Mouse (Mus musculus) ZHBTc4 (cell line): Measurements from ENCODE around the gene Ccdc105.
A peak's percentile ranks its signal among the peaks of the same experiment; 100 is the strongest.

Experiments
- DNase-seq: peaks from one replicate; pipeline ENCODE4 v3.0.0-alpha.2; 2011; ENCODE audit warnings: low read depth, low spot score

The Ccdc105 gene

DNA sequence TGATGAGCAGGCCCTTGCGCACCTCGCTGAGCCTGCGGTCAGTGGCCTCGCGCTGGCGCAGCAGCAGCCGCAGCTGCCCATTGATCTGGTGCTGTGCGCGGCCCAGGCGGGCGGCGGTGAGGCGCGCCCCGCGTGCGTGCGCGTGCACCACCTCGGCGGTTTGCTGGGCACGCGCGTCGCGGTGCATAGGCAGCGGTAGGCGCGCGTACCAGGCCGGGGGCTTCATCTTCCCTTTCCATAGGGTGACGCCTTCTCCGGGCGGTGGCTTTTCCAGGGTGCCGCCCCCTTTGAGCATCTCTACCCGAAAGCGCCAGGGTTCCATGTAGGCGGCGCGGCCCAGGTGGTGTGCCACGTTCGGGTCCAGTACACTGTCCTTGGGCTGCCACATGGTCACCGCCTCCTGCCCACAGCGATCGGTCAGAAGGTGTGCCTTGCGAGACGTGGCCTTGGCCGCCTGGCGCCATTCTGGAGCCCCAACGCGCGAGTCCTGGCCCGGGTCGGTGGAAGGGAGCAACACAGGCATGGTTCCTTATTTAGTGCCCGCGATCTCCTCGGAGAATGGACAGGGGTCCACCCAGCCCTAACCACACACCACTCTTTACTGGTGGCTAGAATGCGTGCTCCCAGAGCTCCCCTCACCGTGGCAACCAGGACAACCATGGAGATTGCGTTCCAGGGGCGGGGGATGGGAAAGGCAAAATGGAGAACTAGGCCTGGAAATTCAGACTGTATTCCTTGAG, at the start of gene Ccdc105:
Ccdc105 (minus strand) TSS at position 614 of the 740 bp plus-strand sequence.
- DNase-seq, result peak; percentile 93

DNA sequence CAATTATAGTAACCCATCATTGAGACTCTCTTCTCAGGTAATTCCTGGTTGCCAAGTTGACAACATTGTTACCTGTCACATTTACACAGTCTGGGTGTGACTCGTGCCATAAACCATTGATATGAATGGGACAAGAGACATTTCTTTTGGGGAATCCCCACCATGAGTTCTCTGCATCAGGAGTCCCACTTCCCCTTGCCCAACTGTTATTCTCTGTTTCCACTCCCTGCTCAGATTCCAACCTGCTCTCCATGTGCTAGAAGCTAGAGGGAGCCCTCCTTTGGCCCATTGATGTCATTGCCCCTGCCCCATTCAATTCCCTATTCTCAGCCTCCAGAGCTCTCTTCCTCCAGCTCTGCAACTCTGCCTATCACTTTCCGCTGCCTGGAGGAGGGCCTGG, 48.6 kb upstream of the Ccdc105 start:
- peak; percentile 38 for DNase-seq

DNA sequence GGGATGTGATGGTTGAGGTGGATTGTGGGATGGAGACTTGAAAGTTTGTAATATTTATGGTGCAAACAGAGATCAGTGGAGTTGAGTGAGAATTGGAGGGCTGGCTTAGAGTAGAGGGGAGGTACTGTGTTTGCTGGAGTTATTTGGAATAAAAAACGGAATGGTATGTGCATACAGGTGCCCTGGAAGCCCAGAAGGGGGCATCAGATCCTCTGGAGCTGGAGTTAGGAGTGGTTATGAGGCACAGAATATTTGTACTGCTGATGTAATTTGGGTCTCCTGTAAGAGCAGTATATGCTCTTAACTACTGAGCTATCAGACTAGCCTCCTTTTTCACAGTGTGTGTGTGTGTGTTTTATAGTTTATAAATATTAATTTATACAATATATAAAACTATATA, 37.7 kb upstream of the Ccdc105 start:
- no peak for DNase-seq

DNA sequence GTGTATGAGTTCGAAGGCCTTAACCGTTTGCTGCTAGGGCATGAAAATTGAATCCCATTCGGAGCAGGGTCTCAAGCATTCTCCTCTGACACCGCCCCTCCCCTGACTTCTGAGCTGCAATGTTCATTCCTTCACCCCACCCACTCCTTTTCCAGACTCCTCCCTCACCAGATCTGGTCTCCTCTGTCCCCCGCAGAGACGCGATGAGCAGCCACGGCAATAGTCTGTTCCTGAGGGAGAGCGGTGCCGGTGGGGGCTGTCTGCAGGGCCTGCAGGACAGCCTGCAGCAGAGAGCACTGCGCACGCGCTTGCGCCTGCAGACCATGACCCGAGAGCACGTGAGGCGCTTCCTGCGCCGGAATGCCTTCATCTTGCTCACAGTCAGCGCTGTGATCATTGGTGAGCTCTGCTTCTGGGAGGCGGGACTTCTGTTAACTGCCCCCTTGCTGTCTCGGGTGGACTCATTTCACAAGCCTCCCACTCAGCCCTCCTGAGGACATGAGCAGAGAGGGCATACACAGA, 34.8 kb upstream of the Ccdc105 start:
- DNase-seq, result peak; percentile 84

DNA sequence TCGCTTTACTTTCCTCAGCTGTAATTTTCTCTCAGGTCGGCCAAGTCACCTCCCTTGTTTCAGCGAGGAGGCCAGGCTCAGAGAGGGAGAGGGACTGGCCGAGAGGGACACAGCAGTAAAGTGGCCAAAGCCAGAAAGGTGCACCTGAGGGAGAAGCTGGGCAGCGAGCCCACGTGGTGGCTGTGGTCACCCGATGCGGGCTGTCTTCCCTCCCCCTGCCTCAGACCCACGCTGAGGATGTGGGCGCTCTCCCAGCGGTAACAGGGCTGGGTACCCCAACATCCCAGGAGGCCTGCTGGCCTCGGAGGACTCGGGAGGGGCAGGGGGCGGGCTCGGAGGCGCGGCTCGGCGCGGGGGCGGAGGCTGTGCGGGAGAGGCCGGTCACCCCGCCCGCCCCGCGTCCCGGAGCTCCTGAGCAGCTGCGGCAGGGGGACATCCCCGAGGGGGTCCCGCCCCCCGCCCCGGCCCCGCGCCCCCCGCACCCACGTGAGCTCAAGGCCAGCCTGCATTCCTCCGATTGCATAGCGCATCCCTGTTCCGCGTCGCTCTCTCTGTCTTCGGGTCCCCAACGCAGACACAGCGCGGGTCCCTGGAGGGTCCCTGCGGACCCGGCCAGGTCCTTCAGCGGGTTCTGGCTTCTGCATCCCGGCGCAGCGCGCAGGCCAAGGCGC, 27.3 kb upstream of the Ccdc105 start, which contains the start of gene Slc1a6:
Slc1a6 (plus strand) TSS at position 516 of the 671 bp plus-strand sequence.
- no peak for DNase-seq

DNA sequence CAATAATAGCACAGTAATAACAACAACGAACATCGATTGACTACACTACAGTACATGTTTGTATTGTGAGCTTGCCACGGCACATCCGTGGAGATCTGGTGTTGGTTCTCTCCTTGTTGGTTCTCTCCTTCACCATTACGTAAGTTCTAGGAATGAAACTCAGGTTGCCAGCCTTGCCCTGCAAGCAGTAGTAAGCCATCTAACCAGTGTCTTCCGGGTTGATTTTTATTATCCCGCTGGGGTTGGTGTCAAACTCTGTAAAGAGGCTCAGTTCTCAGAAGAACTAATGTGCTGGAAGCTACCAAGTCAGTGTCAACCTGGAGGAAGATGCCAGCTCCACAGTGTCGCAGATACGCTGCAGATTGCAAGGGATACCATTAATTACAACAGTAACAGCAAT, 26.7 kb upstream of the Ccdc105 start:
- DNase-seq, result no peak

DNA sequence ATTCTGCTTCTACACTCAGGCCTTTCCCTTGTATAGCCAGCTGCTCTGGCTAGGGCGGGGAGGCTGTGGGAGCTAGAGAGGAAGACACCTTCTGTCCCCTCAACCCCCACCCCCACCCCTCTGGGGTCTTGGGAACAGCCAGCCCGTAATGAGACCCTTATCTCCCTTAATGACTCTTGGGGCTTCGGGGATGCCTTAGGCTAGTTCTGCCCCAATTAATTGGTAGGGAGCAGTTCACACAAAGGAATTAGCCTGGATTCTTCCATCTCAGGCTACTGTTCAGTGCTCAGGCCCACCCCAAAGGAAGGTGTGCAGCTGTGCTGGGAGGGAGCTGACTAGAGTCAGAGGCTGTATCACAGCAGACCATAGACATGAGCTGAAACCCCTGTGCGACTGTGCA, 23.0 kb upstream of the Ccdc105 start:
- no peak for DNase-seq

DNA sequence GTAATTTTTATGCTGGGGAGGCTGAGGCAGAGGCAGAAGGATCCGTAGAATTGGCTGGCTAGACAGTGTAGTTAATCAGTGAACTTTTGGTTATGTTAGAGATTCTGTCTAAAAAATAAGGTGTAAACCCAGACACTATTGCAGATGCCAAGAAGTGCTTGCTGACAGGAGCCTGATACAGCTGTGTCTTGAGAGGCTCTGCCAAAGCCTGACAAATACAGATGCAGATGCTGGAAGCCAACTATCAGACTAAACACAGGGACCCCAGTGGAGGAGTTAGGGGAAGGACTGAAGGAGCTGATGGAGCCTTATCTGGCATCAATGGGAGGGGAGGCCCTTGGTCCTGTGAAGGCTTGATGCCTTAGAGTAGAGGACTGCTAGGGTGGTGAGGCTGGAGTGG, 12.7 kb upstream of the Ccdc105 start:
- DNase-seq, result no peak

DNA sequence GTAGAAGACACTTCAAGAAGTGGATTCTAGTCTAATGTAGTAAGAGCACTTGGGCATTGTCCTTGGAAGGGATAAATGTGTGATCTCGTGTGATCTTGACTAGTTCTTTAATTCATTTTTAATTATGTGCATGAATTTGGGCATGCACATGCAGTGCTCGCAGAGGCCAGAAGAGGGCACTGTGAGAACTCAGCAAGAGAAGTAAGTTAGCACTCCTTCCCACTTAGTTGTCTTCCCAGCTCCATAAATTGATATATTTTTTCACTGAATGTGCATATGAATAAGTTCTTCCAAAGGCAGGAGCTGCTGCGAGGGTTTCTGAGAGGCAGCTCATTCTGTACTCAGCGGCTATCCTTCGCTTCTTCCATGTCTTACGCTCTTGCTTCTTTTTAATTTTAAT, 3.2 kb upstream of the Ccdc105 start:
- peak; percentile 77 for DNase-seq

DNA sequence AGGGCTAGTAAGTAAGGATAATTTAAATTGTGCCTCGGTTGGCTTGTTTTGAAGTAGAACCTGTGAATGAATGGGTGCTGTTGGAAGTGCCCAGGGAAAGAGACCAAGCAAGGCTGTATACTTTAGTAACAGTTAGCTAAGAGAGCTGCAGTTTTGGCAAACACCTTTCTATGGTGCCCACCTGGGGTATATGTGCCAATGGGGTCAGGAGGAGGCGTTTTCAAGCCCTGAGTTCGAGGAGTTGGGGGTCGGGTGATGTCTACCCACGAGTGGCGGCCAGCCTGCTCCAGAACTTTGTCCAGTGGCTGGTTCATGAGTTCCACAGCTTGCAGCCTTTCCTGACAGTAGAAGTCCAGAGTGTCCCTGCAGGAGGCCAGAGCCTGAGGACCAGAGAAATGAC, 3.9 kb downstream of the Ccdc105 start:
- DNase-seq, result no peak

DNA sequence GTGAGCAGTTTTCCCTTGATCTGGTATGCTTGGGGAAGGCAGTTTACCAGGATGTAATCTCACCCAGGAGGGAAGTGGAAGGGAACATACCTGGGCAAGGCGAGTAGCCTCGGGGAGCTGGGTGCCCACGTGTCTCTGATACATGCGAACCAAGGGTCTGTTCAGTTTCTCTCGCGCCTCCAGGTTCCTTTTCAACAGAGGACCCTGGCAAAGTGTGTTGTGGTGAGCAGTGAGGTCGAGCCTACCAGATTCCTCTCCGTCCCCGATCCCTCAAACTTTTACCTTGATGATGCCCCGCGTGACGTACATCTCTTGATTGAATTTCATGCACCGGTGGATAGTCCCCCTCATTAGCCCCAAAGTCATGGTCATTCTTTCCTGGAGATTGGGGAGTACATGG, 4.7 kb downstream of the Ccdc105 start:
- DNase-seq, result no peak

DNA sequence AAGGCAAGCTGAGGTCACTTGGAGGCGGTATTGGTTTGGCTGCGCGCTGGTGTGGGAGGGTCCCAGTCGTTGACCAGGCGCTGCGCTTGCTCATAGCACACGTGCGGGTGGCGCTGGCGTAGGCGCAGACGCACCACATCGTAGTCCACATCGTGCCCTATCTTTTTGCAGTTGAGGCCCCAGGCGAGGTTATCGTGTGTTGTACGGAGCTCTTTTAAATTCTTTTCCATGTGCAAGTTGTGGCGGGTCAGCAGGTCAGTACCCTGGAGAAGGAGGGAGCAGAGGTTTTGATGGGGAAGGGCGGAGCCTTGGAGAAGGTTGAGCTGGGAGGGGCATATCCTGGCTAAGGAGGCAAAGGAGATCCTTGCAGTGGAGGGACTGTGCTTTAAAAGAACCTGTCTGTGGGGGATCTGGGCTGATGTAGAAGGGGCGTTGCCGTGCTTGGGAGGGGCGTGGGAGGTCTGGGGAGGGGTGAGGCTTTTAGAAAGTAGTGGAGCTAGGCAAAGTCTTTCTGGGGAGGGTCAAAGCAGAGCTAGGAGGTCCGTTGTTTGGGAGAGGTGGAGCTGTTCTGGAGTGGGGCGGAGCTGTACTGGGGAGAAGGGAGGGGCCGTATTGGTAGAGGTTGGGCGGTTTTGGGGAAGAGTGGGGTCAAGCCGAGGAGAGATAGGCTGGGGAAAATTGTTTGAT, 5.7 kb downstream of the Ccdc105 start:
- peak; percentile 95 for DNase-seq

DNA sequence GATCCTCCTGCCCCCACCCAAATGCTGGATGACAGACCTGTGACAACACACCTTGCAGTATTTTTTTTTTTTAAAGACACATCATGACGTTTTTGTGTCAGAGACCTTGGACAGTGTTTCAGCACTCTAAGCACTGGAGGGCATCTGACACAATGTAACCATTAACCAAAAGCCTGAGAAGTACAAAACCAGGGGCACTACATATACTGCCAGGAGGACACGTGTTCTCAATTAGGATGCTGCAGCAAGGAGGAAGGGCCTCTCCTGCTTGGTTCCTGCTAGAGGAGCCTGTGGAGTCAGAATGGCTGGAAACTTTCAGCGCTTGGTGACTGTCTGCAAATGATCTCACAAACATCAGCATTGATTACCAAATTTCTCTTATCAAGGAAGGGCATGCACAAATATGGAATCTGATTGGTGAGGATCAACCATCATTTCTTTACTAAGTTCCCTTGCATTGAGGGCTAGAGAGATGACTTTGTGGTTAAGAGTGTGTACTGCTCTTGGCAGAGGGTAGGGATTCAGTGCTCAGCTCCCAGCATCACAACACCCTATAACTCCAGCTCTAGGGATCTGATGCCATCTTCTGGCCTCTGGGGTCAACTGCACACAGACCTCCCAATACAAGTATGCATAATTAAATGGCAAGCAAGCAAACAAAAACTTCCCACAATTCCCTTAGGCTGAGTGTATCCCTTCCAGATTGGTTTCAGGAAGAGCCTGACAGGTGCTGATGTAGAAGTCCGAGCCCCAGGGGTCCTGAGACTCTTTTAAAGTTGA, 7.2 kb downstream of the Ccdc105 start:
- DNase-seq, result peak; percentile 85

DNA sequence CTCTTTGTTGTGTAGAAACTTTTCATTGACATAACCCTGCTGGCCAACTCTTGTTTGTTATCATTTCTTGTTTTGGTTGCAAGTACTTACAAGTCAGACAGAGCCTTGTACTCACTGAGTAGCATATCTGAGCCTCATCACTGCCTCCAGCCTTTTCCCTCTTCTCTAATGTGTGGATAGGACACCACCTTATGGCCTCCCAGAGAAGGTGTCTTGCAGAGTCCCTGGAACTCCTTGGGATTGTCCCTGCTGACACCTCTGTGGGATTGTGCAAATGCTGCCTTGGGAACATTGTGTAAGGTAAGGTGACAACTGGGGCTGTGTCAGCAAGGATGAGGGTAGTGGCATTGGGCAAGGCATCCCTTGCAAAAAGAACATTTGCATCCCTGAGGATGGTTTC, 9.1 kb downstream of the Ccdc105 start:
- DNase-seq, result no peak

DNA sequence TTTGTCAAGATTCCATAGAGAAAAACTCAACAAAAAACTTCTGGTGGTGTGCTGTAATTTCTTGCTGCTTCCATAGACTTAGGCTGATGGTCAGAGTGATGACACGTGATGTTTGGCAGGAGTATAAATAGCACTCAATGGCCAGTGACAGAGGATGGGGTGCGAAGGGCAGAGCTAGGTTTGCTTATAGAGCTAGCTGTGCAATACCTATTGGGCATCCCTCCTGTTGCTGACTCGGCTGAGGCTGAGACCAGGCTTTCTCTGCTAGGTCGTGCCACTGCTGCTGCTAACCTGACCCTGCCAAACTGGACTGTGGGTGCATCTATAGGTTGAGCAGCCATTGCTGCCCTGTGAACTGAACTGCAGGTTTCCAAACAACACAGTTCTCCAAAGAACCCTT, 13.0 kb downstream of the Ccdc105 start:
- no peak for DNase-seq

DNA sequence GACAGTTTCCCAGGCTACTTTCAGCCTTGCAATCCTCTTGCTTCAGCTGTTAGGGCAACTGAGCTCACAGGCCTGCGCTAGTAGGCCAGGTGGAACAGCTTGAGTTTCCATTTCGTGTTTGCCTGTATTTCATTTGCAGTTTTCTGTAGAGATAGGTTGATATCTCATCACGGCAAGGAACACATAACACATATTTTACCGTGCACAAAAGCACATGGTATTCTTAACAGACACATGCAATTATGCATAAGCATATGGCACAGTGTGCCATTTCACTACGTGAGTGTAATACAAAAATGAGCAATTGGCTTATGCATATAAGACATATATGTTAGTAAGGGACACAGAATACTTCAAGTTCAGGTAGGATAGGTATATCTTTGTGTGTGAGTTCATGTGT, 25.0 kb downstream of the Ccdc105 start:
- DNase-seq, result no peak

DNA sequence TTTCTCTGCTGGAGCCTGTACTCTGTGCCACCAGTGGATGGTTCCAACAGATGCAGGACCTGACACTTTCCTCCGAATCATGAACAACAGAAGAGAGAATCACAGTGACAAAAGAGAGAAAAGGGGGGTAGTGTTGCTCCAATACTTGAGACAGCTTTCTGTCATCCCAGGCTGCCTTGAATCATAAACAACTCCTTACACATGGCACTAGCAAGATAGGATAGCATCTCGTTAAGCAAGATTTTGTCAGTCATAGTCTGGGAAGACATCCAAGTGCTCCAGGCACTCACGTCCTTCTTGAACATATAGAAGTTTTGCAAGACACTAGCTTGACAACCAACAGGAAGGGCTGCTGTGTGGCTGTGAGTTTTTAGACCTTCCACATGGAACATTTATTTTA, 25.8 kb downstream of the Ccdc105 start:
- DNase-seq, result no peak

DNA sequence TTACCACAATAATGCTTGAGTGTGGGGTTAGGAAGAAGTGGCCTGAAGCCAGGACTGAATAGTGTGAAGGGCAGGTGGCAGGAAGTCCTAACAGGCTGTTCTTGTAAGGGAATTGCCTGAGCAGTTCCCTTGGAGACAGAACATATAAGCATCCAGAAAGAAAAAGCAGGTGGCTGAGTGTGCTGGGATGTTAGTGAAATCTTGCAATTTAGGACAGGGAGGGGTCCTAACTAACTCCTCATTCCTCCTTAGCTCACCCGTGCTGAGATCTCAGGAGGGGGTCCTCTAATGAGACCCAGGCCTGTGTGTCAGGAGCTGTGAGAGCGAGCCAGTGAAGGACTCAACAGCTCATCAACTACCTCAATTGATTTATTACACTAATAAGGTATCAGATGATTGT, 29.4 kb downstream of the Ccdc105 start:
- no peak for DNase-seq

DNA sequence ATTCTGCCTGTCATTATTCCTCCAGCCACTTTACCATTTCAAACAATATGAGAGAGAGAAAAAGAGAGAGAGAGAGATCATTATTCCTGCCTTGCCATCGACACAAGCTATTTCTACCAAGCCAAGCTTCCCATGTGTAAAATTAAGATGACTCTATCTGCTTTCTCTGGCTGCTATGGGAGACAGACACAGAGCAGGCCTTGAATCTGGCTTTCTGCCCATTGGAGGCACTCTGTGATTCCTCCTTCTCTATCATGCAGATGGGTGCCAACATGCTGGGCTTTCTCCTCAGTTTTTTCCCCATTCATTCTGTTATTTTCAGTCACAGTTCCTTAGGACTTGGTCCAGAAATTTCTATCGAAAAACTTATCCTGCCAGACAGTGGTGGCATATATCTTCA, 30.2 kb downstream of the Ccdc105 start:
- DNase-seq, result no peak

DNA sequence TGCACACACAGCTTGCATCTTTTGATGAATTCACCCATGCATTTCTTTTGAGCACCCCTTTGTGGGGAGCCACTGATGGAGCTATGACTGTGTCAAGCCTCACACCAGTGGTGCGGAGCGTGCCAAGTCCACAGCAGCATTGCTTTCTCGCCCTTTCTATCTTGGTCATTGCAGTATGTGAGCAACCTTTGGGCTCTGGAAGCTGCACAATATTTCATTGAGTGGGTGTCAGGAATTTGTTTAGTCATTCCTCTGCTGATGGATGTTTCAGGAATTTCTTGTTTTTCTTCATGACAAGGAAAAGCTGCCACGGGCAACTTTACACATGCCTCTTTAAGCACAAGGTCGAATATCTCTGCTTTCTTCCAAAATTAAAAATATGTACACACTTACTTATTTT, 30.8 kb downstream of the Ccdc105 start:
- DNase-seq, result no peak

DNA sequence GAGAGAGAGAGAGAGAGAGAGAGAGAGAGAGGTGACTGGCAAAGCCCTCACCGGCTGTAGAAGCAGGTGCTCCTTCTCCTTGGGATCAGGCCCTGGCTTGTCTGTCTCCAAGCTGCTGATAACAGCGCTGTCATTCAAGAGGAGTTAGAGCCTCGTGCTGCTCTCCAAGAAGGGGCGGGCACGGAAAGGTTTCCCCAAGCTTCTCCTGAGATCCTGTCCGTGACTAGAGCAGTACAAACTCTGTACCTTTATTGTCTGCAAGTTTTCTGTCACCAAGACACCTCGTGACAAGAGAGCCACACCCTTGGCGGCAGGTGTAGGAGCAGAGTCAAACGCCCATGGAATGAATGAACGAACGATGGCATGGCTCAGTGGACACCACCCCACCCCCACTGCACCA, 34.8 kb downstream of the Ccdc105 start, which contains the start of gene Casp14:
Casp14 (minus strand) TSS at position 239 of the 400 bp plus-strand sequence.
- peak; percentile 27 for DNase-seq

DNA sequence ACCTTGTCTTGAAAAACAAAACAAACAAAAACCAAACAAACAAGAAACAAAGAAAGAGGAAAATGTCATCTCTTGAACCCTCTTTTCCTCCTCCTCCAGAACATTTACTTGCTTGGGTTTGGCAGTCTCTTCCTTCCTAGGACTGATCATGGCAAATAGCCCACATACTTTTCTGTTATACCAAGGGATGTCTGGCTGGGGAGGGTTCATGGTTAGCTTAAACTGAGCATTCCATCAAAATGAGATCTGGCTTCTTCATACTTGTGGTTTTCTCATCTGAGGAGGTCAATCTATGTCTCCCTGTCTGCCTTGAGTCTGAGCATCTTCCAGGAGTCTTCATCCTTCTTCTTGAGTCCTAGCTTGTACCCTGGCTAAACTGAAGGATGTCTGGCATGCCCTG, 36.6 kb downstream of the Ccdc105 start:
- DNase-seq, result no peak
